Mouse (Mus musculus) frontal cortex, adult (tissue): Measurements from ENCODE around the gene Cmtm6.
"Not testable (repeated sequence)": the region's sequence is repeated elsewhere in the genome, so short reads cannot be mapped to it uniquely, and the experiment has no call there.

Experiments used
- ATAC-seq: cut with Nextera tagmentation; 2 replicates; pipeline ENCODE4 v1.9.2; 2017; ENCODE audit warnings: mild to moderate bottlenecking, moderate library complexity, mixed read lengths; ENCODE audit not compliant: low TSS enrichment

Gene Cmtm6

DNA sequence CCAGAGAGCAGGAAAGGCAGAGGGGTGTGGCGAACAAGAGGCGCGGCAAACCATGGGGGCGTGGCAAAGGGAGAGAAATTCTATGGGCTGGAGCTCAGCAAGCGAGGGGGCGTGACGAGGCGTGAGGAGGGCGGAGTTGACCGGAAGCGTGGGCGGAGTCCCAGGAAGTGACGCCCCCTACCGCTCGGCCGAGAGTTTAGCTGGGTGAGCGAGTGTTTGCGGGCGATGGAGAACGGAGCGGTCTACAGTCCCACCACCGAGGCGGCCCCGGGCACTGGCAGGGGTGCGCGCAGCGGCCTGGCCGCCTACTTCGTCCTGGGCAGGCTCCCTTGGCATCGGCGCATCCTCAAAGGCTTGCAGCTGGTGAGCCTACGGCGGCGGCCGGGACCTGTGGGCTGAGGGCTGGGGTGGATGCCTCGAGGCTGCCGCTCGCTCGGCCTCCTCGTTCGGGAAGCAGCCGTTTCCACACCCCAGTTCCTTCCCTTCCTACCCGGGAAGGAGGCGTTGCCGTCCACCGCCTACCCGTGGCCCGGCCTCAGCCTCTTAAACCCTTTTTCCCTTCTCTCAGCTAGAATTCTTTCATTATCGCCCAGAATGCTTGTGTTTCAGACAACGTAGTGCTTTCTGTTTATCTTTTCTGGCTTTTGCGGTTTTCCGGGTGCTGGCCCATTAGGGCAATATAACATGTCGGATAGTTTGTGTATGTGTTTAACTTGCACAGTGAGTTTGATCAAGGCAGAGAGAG, at the start of gene Cmtm6:
Cmtm6 (plus strand) TSS at position 106 of the 745 bp plus-strand sequence.
- ATAC-seq = peak; percentile 71

DNA sequence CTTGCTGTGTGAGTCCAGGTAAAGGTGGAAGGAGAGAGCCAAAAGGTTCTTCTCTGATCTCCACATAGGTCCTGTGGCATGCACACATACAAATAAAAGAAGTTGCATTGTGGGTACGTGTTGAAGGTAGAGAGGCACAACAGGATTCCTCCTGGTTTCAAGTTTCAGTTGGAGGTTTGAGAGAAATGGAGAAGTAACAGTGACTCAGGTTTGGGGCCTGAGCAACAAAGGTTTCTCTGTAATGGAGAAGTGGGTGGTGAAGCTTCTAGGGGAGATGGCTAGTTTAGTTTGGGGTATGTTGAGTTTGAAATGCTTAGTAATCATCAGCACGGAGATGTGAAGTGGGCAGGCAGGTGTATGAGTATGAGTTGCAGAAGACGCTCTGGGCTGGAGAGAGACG, 48.7 kb upstream of the Cmtm6 start:
- ATAC-seq = no peak

DNA sequence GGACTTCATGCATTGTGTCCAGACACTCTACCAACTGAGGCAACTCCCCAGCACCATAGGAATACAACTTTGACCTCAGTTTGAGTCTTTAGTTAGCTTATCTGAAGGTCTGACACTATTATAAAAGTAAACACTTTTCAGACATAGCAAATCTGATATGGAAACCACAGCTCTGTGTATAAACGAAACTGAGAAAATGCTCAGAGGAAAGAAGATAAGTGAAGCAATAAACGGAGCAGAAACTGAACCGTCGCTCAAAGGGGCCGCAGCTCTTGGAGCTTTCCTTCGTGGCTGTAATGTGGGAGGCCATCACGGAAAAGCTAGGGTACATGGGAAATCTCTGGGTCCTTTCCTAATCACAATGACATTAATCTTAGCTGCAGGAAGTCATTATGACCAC, 44.7 kb upstream of the Cmtm6 start:
- no peak for ATAC-seq

DNA sequence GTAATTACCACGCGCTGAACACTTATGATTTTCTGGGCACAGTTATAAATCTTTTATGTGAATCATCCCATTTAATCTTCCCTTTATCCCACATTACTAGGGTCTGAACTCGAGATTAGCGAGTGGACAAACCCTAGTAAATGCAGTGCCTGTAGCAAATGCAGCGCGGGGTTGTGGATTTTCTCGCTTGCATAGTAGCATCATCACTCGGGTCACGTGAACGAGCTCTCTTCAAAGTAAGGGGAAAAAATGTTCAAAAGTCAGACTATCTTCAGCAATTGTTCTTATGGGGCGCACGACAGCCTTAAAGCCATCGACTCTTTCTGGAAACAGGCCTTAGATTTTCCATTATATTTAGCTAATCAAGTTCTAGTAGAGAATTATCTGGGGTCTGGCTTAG, 43.3 kb upstream of the Cmtm6 start:
- no peak for ATAC-seq

DNA sequence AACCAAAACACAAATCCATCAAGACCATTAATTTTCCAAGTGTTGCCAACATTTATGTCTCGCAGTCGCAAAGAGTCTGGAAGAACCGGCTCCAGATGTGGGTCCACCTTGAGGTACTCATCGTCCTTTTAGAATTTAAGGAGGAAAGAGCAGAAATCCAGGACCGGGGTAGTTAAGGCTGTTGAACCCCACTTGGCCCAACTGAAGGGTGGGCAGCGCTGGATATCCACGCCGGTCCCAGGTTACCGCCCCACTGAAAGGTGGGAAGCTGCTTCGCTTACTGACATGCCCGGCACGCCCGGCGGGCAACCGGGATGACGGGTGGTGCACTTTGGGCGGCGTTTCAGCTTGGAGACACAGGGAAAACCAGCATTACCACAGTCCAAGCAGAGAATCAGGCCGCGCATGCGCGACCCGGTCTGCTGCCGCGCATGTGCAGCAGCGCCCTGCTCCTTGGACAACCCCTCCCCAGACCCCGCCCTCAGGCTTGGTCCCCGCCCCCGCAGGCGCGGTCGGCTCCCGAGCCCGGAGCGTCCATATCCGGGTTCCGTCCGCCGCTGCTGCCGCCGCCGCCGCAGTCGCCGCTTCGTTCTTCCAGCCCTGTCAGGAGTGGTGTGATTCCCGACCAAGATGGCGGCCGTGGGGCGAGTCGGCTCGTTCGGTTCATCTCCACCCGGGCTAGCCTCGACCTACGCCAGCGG, 42.5 kb upstream of the Cmtm6 start, which contains the start of gene Dync1li1:
Dync1li1 (plus strand) TSS at position 539 of the 701 bp plus-strand sequence.
- peak; percentile 92 for ATAC-seq

DNA sequence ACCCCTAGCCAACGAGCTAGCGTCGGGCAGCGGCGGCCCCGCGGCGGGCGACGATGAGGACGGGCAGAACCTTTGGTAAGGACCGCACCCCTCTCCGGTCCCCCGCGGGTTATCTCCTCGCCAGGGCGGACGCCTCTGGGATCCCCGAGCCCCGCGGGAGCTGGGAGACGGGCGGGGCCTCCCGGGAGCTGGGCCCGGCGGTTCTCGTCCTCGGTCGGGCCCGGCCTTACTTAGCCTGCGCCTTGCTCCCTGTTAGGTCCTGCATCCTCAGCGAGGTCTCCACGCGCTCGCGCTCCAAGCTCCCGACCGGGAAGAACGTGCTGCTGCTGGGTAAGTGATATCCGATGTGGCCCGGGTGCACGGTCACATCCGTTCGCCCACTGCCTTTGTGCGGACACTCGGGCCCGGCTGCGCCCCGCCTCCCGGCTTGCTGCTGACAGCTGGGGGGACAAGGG, 41.9 kb upstream of the Cmtm6 start:
- ATAC-seq = peak; percentile 67

DNA sequence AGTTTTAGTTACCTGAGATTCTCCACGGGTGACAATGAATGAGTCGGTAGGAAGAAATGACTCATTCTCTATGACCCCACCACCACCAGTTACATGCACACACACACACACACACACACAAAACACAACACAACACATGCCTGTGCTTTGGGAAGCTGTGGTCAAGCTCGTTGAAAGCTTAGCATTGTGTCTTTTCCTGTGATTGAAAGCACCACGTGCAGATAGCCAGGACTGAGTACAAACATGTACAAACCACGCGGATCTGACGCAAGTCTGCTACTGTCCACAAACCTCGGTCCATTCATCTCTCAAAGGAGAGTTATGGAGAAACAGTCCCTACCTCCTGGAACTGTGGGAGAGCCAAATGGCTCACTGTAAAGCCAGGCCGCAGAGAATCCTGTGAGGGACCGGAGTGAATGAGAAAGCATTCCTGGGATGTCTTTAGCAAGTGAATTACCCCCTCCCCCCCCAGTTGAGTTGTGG, 40.8 kb upstream of the Cmtm6 start:
- ATAC-seq = no peak

DNA sequence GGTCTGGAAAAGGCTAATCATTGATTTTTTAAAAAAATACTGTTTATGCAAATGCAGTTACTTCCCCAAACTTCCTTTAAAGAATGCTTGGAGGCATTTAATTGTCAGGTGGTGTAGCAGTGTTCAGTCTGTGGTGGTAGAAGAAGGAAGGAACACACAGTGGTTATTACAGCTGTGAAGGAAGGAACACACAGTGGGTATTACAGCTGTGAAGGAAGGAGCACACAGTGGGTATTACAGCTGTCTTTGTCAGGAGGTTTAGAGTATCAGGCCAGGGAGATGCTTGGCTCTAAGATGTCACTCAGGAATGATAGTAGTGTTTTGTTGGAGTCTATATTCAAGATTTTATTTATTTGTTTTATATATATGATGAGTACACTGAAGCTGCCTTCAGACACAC, 39.8 kb upstream of the Cmtm6 start:
- ATAC-seq = no peak

DNA sequence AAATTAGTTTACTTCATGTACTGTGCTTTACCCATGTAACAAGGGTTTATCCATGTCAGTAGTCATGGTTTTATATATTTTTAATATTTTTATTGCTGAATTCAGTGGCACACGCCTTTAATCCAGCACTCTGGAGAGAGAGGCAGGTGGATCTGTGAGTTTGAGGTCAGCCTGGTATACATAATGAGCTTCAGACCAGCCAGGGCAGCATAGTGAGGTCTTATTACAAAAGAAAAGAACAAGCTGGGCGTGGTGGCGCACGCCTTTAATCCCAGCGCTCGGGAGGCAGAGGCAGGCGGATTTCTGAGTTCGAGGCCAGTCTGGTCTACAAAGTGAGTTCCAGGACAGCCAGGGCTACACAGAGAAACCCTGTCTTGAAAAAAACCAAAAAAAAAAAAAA, 35.3 kb upstream of the Cmtm6 start:
- ATAC-seq = not testable (repeated sequence)

DNA sequence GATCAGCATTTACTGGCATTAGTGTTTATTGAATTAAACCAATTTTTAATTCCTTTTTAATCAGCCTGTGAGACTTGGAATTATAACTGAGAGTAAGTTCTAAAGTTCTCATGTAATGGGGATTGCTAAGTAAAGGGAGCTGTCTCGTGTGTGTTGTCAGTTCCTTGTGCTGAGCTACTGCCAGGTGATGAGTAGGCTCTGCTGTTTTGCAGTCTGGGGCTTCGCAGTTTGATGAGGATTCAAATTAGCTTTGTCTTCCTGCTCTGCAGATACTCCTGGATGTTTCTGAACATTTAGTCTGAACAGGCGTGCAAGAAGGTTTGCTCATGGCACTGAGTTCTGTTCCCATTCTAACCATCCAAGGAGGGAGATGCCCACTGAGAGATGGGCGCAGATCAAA, 33.8 kb upstream of the Cmtm6 start:
- peak; percentile 69 for ATAC-seq

DNA sequence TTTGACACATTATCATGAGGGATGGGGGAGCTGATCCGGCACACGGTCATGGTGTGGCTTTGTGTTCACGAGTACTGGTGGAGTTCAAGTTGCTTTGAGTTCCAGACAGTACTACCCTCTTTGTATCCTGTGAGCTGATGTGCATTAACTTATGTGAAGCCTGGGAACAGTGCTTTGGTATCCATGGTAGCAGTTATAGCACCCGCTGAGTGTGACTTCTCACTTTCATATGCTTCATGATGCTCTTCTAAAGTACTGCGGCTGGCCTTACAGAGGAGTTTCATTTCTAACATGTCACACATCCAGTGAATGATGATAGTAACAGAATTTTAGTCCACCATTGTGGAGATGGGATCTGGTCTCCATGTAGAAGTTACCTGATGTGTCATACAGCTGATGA, 33.0 kb upstream of the Cmtm6 start:
- peak; percentile 87 for ATAC-seq

DNA sequence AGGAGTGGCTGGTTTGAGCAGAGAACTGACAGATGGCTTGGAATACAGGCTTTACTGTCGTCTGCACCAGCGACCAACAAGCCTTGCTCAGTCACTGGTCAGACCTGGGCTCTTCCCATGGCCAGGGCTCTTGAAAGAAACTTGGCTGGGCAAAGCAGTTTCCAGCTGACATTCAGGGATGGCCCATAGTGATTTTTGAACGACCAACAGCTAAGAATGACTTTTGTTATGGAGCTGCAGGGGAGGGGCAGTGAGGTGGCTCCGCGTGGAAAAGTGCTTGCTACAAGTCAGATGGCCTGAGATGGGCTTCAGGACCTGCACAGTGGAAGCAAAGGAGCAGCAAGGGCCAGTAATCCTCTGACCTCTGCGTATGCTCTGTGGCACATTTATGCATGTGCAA, 31.7 kb upstream of the Cmtm6 start:
- no peak for ATAC-seq

DNA sequence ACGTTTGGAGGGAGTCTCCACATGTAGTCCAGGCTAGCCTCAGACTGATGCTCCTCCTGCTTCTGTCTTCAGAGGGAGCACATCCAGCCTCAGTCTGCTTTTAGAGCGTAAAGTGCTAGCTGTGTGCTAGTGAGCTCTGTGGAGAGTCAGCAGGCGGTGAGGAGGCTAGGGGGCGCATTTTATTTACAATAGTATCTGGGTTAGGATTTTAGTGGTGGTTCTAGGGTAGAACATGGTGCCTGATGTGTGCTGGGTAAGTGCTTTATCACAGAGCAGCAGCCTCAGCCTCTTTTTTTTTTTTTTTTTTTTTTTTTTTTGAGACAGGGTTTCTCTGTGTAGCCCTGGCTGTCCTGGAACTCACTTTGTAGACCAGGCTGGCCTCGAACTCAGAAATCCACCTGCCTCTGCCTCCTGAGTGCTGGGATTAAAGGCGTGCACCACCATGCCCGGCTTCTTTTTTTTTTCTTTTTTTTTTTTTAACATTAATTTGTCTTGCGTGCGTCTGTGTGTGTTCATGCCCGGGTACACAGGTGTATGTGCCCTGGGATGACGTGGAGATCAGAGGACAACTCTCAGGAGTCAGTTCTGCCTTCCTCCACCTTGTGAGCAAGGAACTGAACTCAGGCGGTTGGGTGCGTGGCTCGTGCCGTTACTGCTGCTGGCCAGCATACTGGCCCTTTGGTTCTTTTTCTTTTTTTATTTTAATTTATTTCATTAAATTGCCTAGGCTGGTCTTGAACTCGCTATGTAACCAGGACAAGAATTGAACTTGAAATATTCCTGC, 30.8 kb upstream of the Cmtm6 start:
- ATAC-seq = no peak

DNA sequence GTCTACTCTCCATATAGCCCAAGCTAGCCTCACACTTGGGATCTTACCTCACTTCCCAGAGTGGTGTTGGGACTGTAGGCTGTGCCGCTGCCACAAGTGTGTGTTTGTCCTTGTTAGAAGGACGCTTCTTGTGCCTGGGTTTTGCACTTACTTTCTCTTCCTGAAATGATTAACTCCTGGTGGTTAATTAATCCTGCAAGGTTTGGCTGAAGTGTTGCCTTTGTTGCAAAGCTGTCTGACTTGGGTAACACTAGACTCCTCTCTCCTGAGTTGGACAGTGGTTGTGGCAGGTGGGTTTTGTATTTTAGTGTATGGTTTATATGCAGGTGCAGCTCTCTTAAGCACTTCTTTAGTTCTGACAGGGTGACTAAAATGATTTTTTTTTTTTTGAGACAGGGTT, 29.9 kb upstream of the Cmtm6 start:
- ATAC-seq = no peak

DNA sequence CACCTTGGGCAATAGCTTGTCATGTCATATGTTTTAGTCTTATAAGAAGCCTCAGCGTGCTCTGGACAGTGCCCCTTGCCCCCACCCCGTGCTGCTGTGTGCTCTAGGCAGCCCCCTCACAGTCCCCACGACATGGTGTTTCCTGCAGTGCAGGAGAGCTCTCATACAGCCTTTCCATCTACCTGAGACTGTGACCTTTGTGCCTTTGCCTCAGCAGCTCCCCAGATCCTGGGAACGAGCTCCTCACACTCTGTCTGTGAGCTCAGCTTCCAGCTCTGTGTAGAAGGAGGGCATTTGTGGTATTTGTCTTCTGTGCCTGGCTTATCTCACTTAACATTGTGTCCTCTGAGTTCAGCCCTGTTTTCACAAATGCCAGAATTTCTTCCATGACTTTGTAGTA, 29.0 kb upstream of the Cmtm6 start:
- no peak for ATAC-seq

DNA sequence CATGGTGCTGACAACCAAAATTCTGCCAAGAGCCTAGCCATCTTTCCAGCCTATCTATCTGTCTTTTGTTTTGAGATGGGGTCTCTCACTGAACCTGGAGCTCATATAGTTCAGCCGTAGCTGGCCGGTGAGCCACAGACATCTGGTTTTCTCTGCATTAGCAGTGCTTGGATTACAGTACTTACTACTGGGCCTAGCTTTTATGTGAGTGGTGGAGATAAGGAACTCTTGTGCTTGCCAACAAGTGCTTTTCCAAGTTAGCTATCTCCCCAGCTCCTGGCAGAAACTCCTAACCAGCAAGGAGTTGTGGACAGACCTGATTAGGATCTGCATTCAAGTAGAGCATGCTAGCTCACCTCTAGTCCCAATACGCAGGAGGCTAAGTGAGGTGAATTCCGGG, 23.1 kb upstream of the Cmtm6 start:
- ATAC-seq = no peak

DNA sequence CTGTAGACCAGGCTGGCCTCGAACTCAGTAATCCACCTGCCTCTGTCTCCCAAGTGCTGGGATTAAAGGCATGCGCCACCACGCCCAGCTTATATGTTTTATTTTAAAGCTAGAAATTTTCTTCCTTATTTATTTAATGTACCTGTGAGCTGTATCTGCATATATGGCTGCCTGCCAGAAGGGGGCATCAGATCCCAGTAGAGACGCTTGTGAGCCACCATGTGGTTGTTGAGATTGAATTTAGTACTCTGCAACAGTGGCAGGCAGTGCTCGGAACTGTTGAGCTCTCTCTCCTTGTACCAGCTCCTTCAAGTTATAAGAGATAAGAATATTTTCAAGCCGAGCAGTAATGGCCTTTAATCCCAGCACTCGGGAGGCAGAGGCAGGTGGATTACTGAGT, 20.6 kb upstream of the Cmtm6 start:
- ATAC-seq = no peak

DNA sequence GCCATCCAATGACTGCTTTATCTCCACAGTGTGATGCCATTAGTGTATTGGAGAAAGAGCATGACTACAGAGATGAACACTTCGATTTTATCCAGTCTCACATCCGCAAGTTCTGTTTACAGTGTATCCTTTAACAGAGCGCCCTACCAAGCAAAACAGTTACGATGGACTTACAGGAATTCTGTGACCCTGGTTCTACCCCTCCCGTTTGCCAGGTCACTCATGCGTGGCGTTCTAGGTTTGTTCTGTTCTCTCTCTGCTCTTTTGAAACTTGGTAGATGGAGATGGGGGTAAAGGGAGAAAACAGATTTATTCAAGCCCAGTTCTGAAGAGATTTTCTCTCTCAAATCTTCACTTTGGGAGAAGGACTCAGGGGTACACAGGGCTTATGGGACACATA, 17.4 kb upstream of the Cmtm6 start:
- no peak for ATAC-seq

DNA sequence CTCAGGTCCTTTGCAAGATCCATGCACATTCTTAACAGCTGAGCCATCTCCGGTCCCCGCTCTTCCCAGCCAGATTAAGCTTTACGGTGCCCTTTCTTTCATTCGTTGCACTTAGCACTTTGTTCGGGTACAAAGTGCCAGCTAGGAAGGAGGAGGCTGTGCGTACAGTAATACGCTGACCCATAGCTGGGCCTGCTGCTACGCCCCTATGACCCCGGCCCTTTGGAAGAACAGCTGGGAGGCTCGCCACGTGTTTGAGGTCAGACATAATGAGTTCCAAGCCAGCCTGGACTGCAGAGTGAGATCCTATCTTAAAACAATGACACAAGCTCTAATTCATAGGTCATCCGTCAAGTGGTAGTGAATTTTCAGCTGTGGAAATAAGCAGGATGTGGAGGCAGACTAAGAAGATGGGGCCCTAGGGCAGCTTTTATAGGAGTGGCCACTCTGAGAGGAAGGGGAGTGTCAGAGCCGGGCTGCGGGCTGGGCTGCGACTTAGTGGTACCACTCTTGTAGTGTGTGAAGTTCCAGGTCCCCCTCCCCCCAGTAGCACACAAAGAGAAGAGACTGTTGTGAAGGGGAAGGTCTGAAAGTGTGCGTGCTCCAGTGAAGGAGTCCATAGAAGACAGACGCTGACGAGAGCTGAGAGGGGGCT, 14.1 kb upstream of the Cmtm6 start:
- ATAC-seq = no peak

DNA sequence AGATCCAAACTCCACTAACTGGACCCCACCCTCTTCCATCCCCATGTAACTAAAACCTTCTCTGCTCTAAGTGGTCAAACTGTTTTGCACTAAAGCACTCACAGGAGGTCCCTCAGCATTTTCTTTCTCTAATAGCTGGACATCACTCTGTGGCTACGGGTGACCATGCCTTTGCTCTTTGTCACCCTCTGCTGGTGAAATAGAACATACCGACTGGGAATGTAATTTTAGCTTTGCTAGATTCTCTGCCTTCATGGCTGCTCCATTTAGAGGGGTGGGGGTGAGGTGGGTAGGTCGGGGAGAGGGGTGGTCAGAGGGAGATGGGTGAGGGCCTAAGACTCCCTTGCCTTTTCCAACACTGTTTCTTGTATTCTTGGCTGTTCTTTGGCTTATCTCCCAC, 3.6 kb upstream of the Cmtm6 start:
- ATAC-seq = peak; percentile 28; the same call in 1 of the 2 replicates

DNA sequence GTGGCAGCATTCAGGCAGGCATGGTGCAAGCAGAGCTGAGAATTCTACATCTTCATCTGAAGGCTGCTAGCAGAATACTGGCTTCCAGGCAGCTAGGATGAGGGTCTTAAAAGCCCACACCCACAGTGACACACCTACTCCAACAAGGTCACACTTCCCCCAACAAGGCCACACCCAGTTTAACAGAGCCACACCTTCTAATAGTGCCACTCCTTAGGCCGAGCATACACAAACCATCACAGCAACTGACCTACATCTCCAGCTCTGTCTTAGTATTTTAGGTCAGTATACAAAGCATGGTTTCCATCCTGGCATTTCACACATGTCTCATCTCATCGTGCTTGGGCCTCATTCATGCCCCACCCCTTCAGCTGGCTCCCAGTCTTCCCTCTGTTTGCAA, 2.5 kb upstream of the Cmtm6 start:
- not testable (repeated sequence) for ATAC-seq
